Mouse (Mus musculus): Measurements from ENCODE around the gene Azin2. TPM values are rescaled to one million over a fixed set of nuclear protein-coding genes. Genes with fewer than 3 reads are reported as not detected.

The Azin2 gene
- total and polyA plus RNA-seq, 2 experiments from 2014 or later = 7.1 to 7.7 TPM

GRCm38 (mm10) chr4:128919106-128919505, 43.1 kb downstream of the Azin2 start:
- H3K4me2 ChIP-seq (ENCODE audit: low read depth, low read length) = no peak overlapping the region
- DNase-seq (ENCODE audit: low spot score) = no peak
- no peaks in the 10 kb centered on the region for H3K36me3 ChIP-seq (replicated peaks; ENCODE audit: control insufficient read depth, insufficient read depth, low read length)
- H3K27me3 ChIP-seq (ENCODE audit: control insufficient read depth, insufficient read depth, low read length) = 0 out of 2 replicates have a peak, but pooled peaks cover 7% of the 10 kb centered on the region
- no peak for ATAC-seq (ENCODE audit: insufficient read depth, low read depth)
- no peak for TF ChIP-seq EP300 (IDR thresholded peaks at IDR 0.05; ENCODE audit: low read depth)
- no peak for TF ChIP-seq CTCF (IDR thresholded peaks at IDR 0.05; ENCODE audit: low read depth)
- no peak overlapping the region for H3K27ac ChIP-seq (ENCODE audit: low read depth)
- no peak overlapping the region for H3K4me3 ChIP-seq (ENCODE audit: low read depth, low read length)
- H3K4me1 ChIP-seq (ENCODE audit: control insufficient read depth, insufficient read depth) = peaks cover 7% of the 10 kb centered on the region; the same call in 1 of the 2 replicates
- no peaks in the 10 kb centered on the region for H3K9me3 ChIP-seq (replicated peaks; ENCODE audit: control insufficient read depth, low read length)
- H3K9ac ChIP-seq (replicated peaks; ENCODE audit: low read depth, low read length) = no peak overlapping the region
- 25% methylated on average over 10 of the region's 10 CpGs for WGBS

- no peaks in the 10 kb centered on the region for H3K9me3 ChIP-seq (replicated peaks; ENCODE audit: control insufficient read depth, low read length)
- ATAC-seq (ENCODE audit: insufficient read depth, low read depth) (peak; percentile 33; the same call in 1 of the 2 replicates), DNase-seq (ENCODE audit: low spot score) (peak; percentile 39)
- peaks cover 7% of the 10 kb centered on the region; the same call in 1 of the 2 replicates for H3K4me1 ChIP-seq (ENCODE audit: control insufficient read depth, insufficient read depth)
- TF ChIP-seq EP300 (IDR thresholded peaks at IDR 0.05; ENCODE audit: low read depth) = no peak
- TF ChIP-seq CTCF (IDR thresholded peaks at IDR 0.05; ENCODE audit: low read depth) = no peak
- H3K4me3 ChIP-seq (ENCODE audit: low read depth, low read length) = no peak overlapping the region
- H3K4me2 ChIP-seq (ENCODE audit: low read depth, low read length) = no peak overlapping the region
- 0 out of 2 replicates have a peak, but pooled peaks cover 7% of the 10 kb centered on the region for H3K27me3 ChIP-seq (ENCODE audit: control insufficient read depth, insufficient read depth, low read length)
- 24% methylated on average over 3 of the region's 3 CpGs for WGBS
- no peak overlapping the region for H3K9ac ChIP-seq (replicated peaks; ENCODE audit: low read depth, low read length)
- H3K27ac ChIP-seq (ENCODE audit: low read depth) = no peak overlapping the region
- H3K36me3 ChIP-seq (replicated peaks; ENCODE audit: control insufficient read depth, insufficient read depth, low read length) = no peaks in the 10 kb centered on the region
Observed at GRCm38 (mm10) chr4:128918187-128918586, 44.1 kb downstream of the Azin2 start.

GRCm38 (mm10) chr4:128917756-128918155, 44.5 kb downstream of the Azin2 start:
- Histone ChIP-seq H3K4me2 (ENCODE audit: low read depth, low read length) (no peak overlapping the region), H3K9me3 (replicated peaks; ENCODE audit: control insufficient read depth, low read length) (no peaks in the 10 kb centered on the region), H3K4me3 (ENCODE audit: low read depth, low read length) (no peak overlapping the region), H3K4me1 (ENCODE audit: control insufficient read depth, insufficient read depth) (peaks cover 7% of the 10 kb centered on the region; the same call in 1 of the 2 replicates), H3K27ac (ENCODE audit: low read depth) (no peak overlapping the region), H3K36me3 (replicated peaks; ENCODE audit: control insufficient read depth, insufficient read depth, low read length) (no peaks in the 10 kb centered on the region), H3K9ac (replicated peaks; ENCODE audit: low read depth, low read length) (no peak overlapping the region), H3K27me3 (ENCODE audit: control insufficient read depth, insufficient read depth, low read length) (0 out of 2 replicates have a peak, but pooled peaks cover 7% of the 10 kb centered on the region)
- no peak for TF ChIP-seq EP300 (IDR thresholded peaks at IDR 0.05; ENCODE audit: low read depth)
- TF ChIP-seq CTCF (IDR thresholded peaks at IDR 0.05; ENCODE audit: low read depth) = no peak
- no peak for ATAC-seq (ENCODE audit: insufficient read depth, low read depth)
- WGBS = 79% methylated on average over 6 of the region's 6 CpGs
- DNase-seq (ENCODE audit: low spot score) = no peak

- no peak overlapping the region for H3K4me2 ChIP-seq (ENCODE audit: low read depth, low read length)
- H3K9me3 ChIP-seq (replicated peaks; ENCODE audit: control insufficient read depth, low read length) = no peaks in the 10 kb centered on the region
- H3K4me1 ChIP-seq (ENCODE audit: control insufficient read depth, insufficient read depth) = peaks cover 7% of the 10 kb centered on the region; the same call in 1 of the 2 replicates
- 0 out of 2 replicates have a peak, but pooled peaks cover 7% of the 10 kb centered on the region for H3K27me3 ChIP-seq (ENCODE audit: control insufficient read depth, insufficient read depth, low read length)
- 46% methylated on average over 3 of the region's 3 CpGs for WGBS
- H3K4me3 ChIP-seq (ENCODE audit: low read depth, low read length) = no peak overlapping the region
- no peak for DNase-seq (ENCODE audit: low spot score)
- H3K9ac ChIP-seq (replicated peaks; ENCODE audit: low read depth, low read length) = no peak overlapping the region
- TF ChIP-seq CTCF (IDR thresholded peaks at IDR 0.05; ENCODE audit: low read depth) = no peak
- TF ChIP-seq EP300 (IDR thresholded peaks at IDR 0.05; ENCODE audit: low read depth) = no peak
- no peaks in the 10 kb centered on the region for H3K36me3 ChIP-seq (replicated peaks; ENCODE audit: control insufficient read depth, insufficient read depth, low read length)
- H3K27ac ChIP-seq (ENCODE audit: low read depth) = no peak overlapping the region
- ATAC-seq (ENCODE audit: insufficient read depth, low read depth) = no peak
Observed at GRCm38 (mm10) chr4:128917119-128917518, 45.1 kb downstream of the Azin2 start.

- peak; percentile 27; the same call in 1 of the 2 replicates for ATAC-seq (ENCODE audit: insufficient read depth, low read depth)
- 20% methylated on average over 4 of the region's 4 CpGs for WGBS
Observed at GRCm38 (mm10) chr4:128913794-128914193, 48.4 kb downstream of the Azin2 start.

GRCm38 (mm10) chr4:128912085-128912484, 50.2 kb downstream of the Azin2 start:
- Histone ChIP-seq H3K27me3 (ENCODE audit: control insufficient read depth, insufficient read depth, low read length) (0 out of 2 replicates have a peak, but pooled peaks cover 9% of the 10 kb centered on the region), H3K9ac (replicated peaks; ENCODE audit: low read depth, low read length) (no peak overlapping the region), H3K4me3 (ENCODE audit: low read depth, low read length) (no peak overlapping the region), H3K9me3 (replicated peaks; ENCODE audit: control insufficient read depth, low read length) (no peaks in the 10 kb centered on the region), H3K4me2 (ENCODE audit: low read depth, low read length) (no peak overlapping the region), H3K4me1 (ENCODE audit: control insufficient read depth, insufficient read depth) (no peaks in the 10 kb centered on the region), H3K36me3 (replicated peaks; ENCODE audit: control insufficient read depth, insufficient read depth, low read length) (no peaks in the 10 kb centered on the region), H3K27ac (ENCODE audit: low read depth) (no peak overlapping the region)
- ATAC-seq (ENCODE audit: insufficient read depth, low read depth) (no peak), DNase-seq (ENCODE audit: low spot score) (no peak)
- TF ChIP-seq CTCF (IDR thresholded peaks at IDR 0.05; ENCODE audit: low read depth) (no peak), EP300 (IDR thresholded peaks at IDR 0.05; ENCODE audit: low read depth) (no peak)
- WGBS = 83% methylated on average over 10 of the region's 10 CpGs

More at GRCm38 (mm10) chr4:128913794-128914193, 48.4 kb downstream of the Azin2 start:
- 0 out of 2 replicates have a peak, but pooled peaks cover 9% of the 10 kb centered on the region for H3K27me3 ChIP-seq (ENCODE audit: control insufficient read depth, insufficient read depth, low read length)
- H3K27ac ChIP-seq (ENCODE audit: low read depth) = no peak overlapping the region
- DNase-seq (ENCODE audit: low spot score) = peak; percentile 44
- H3K9ac ChIP-seq (replicated peaks; ENCODE audit: low read depth, low read length) = no peak overlapping the region
- no peaks in the 10 kb centered on the region for H3K9me3 ChIP-seq (replicated peaks; ENCODE audit: control insufficient read depth, low read length)
- TF ChIP-seq EP300 (IDR thresholded peaks at IDR 0.05; ENCODE audit: low read depth) = no peak
- no peak for TF ChIP-seq CTCF (IDR thresholded peaks at IDR 0.05; ENCODE audit: low read depth)
- H3K4me1 ChIP-seq (ENCODE audit: control insufficient read depth, insufficient read depth) = peaks cover 7% of the 10 kb centered on the region; the same call in 1 of the 2 replicates
- no peak overlapping the region for H3K4me3 ChIP-seq (ENCODE audit: low read depth, low read length)
- no peaks in the 10 kb centered on the region for H3K36me3 ChIP-seq (replicated peaks; ENCODE audit: control insufficient read depth, insufficient read depth, low read length)
- no peak overlapping the region for H3K4me2 ChIP-seq (ENCODE audit: low read depth, low read length)
